Mouse (Mus musculus): Measurements from ENCODE around the gene Kin. TPM values are rescaled to one million over a fixed set of nuclear protein-coding genes. Genes with fewer than 3 reads are reported as not detected.

The Kin gene
- polyA plus RNA-seq, 1 experiment from 2014 or later = 28.3 TPM

- ATAC-seq (replicated peaks; ENCODE audit: low FRiP score, low read depth) (no peak), DNase-seq (ENCODE audit: low spot score) (no peak)
- TF ChIP-seq CTCF (IDR thresholded peaks at IDR 0.05; ENCODE audit: low read depth) = no peak
- H3K4me3 ChIP-seq (replicated peaks; ENCODE audit: low read depth, low read length) = no peak overlapping the region
- H3K9me3 ChIP-seq (replicated peaks; ENCODE audit: low read length) = no peaks in the 10 kb centered on the region
- H3K36me3 ChIP-seq (ENCODE audit: insufficient read depth, low read length) = no peaks in the 10 kb centered on the region
- H3K27me3 ChIP-seq (ENCODE audit: insufficient read depth, low read length) = no peaks in the 10 kb centered on the region
- 69% methylated on average over 5 of the region's 5 CpGs for WGBS
- no peaks in the 10 kb centered on the region for H3K4me1 ChIP-seq (replicated peaks; ENCODE audit: insufficient read depth, low read length)
- no peak overlapping the region for H3K27ac ChIP-seq
- no peak overlapping the region for H3K4me2 ChIP-seq (ENCODE audit: low read length)
- H3K9ac ChIP-seq (ENCODE audit: low read depth, low read length) = no peak overlapping the region
Measured at GRCm38 (mm10) chr2:10140456-10140855, 60.1 kb downstream of the Kin start.

Other genes starting within 250 kb of the Kin start
- 3.3 and 5.0 TPM in 2 replicates for gene 4930412O13Rik, start 199.3 kb upstream of the Kin start, polyA plus RNA-seq (2015; fragmentation: Nextera tagmentation; extraction: Ambion mirVana)
- 12.5 and 18.7 TPM in 2 replicates for gene 9230102O04Rik, start 191.1 kb upstream of the Kin start, polyA plus RNA-seq (2015; fragmentation: Nextera tagmentation; extraction: Ambion mirVana)
- gene Gata3, start 190.6 kb upstream of the Kin start, polyA plus RNA-seq (2015; fragmentation: Nextera tagmentation; extraction: Ambion mirVana) = 95.1 and 99.1 TPM in 2 replicates
- 12.6 and 13.7 TPM in 2 replicates for gene Taf3, start 32.0 kb upstream of the Kin start, polyA plus RNA-seq (2015; fragmentation: Nextera tagmentation; extraction: Ambion mirVana)
- 1,000 and 1,009 TPM in 2 replicates for gene Atp5c1, start 83 bp upstream of the Kin start, polyA plus RNA-seq (2015; fragmentation: Nextera tagmentation; extraction: Ambion mirVana)
- gene Itih2, start 50.8 kb downstream of the Kin start, polyA plus RNA-seq (2015; fragmentation: Nextera tagmentation; extraction: Ambion mirVana) = 0.78 TPM in 2 replicates
- 5.0 and 5.1 TPM in 2 replicates for gene Itih5, start 73.0 kb downstream of the Kin start, polyA plus RNA-seq (2015; fragmentation: Nextera tagmentation; extraction: Ambion mirVana)